Mouse (Mus musculus): ENCODE measurements around the gene Slc2a13. TPM values are rescaled to one million over a fixed set of nuclear protein-coding genes. Genes with fewer than 3 reads are reported as not detected.

Gene Slc2a13
- polyA plus RNA-seq, 2 experiments: 0.05 to 0.08 TPM

GRCm38 (mm10) chr15:91524451-91524850 is 48.6 kb downstream of the Slc2a13 start:
- 63% methylated on average over 10 of the region's 10 CpGs for WGBS (ENCODE audit: insufficient replicate concordance)
- Histone ChIP-seq H3K4me1 (replicated peaks; ENCODE audit: control insufficient read depth in 2 of 2, insufficient read depth in 2 of 2, low read length in 1 of 2) (no peaks in the 10 kb centered on the region), H3K27me3 (ENCODE audit: control insufficient read depth, insufficient read depth, low read length) (no peaks in the 10 kb centered on the region), H3K4me2 (ENCODE audit: low read depth) (no peak overlapping the region), H3K36me3 (replicated peaks; ENCODE audit: control insufficient read depth, insufficient read depth, low read depth) (no peaks in the 10 kb centered on the region), H3K27ac (no peak overlapping the region), H3K9ac (replicated peaks) (no peak overlapping the region), H3K4me3 (ENCODE audit: insufficient read depth in 1 of 2, low read depth in 2 of 2, low read length in 2 of 2) (no peak overlapping the region), H3K9me3 (ENCODE audit: control insufficient read depth, low read length) (no peaks in the 10 kb centered on the region)
- DNase-seq (ENCODE audit: low read depth in 3 of 3, low spot score in 3 of 3) (no peak), ATAC-seq (ENCODE audit: insufficient read depth) (no peak)
- TF ChIP-seq CTCF (IDR thresholded peaks at IDR 0.05; ENCODE audit: low read depth): no peak
- no peak for TF ChIP-seq EP300 (IDR thresholded peaks at IDR 0.05; ENCODE audit: low read depth)

- WGBS (ENCODE audit: insufficient replicate concordance): 64% methylated on average over 6 of the region's 6 CpGs
- TF ChIP-seq CTCF (IDR thresholded peaks at IDR 0.05; ENCODE audit: low read depth) (no peak), EP300 (IDR thresholded peaks at IDR 0.05; ENCODE audit: low read depth) (no peak)
- no peak for ATAC-seq (ENCODE audit: insufficient read depth)
Observed at GRCm38 (mm10) chr15:91503291-91503690, 69.8 kb downstream of the Slc2a13 start.

DNA sequence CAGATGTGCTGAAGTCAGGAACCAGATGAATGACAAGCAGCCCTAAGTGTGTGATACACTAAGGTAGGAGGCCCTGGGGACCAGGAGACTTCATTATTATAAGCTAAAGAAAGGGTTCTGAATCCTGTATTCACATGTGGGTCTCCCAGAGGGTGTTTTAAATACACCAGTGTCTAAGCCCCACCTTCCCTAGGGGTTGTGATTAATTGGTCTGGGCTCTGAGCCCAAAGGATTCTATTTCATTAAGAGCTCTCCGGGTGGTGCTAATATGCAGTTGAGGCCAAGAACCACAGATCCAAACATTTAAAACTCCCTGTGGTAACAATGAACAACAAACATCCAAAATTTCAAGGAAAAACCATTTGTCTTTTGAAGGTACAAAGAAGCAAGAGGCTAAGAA is 70.4 kb downstream of the Slc2a13 start:
- ATAC-seq (ENCODE audit: insufficient read depth) (no peak), DNase-seq (ENCODE audit: low read depth in 3 of 3, low spot score in 3 of 3) (no peak)
- 59% methylated on average over 1 of the region's 1 CpGs for WGBS (ENCODE audit: insufficient replicate concordance)
- Histone ChIP-seq H3K9me3 (ENCODE audit: control insufficient read depth, low read length) (no peaks in the 10 kb centered on the region), H3K27me3 (ENCODE audit: control insufficient read depth, insufficient read depth, low read length) (no peaks in the 10 kb centered on the region), H3K36me3 (replicated peaks; ENCODE audit: control insufficient read depth, insufficient read depth, low read depth) (no peaks in the 10 kb centered on the region), H3K4me1 (replicated peaks; ENCODE audit: control insufficient read depth in 2 of 2, insufficient read depth in 2 of 2, low read length in 1 of 2) (no peaks in the 10 kb centered on the region), H3K4me2 (ENCODE audit: low read depth) (no peak overlapping the region), H3K27ac (no peak overlapping the region), H3K9ac (replicated peaks) (no peak overlapping the region), H3K4me3 (ENCODE audit: insufficient read depth in 1 of 2, low read depth in 2 of 2, low read length in 2 of 2) (no peak overlapping the region)
- TF ChIP-seq CTCF (IDR thresholded peaks at IDR 0.05; ENCODE audit: low read depth) (no peak), EP300 (IDR thresholded peaks at IDR 0.05; ENCODE audit: low read depth) (no peak)

More at GRCm38 (mm10) chr15:91503291-91503690, 69.8 kb downstream of the Slc2a13 start:
- Histone ChIP-seq H3K27ac (no peak overlapping the region), H3K27me3 (ENCODE audit: control insufficient read depth, insufficient read depth, low read length) (no peaks in the 10 kb centered on the region), H3K4me2 (ENCODE audit: low read depth) (no peak overlapping the region), H3K9me3 (ENCODE audit: control insufficient read depth, low read length) (no peaks in the 10 kb centered on the region), H3K36me3 (replicated peaks; ENCODE audit: control insufficient read depth, insufficient read depth, low read depth) (no peaks in the 10 kb centered on the region), H3K4me1 (replicated peaks; ENCODE audit: control insufficient read depth in 2 of 2, insufficient read depth in 2 of 2, low read length in 1 of 2) (no peaks in the 10 kb centered on the region), H3K4me3 (ENCODE audit: insufficient read depth in 1 of 2, low read depth in 2 of 2, low read length in 2 of 2) (no peak overlapping the region), H3K9ac (replicated peaks) (no peak overlapping the region)
- DNase-seq (ENCODE audit: low read depth in 3 of 3, low spot score in 3 of 3): no peak

DNA sequence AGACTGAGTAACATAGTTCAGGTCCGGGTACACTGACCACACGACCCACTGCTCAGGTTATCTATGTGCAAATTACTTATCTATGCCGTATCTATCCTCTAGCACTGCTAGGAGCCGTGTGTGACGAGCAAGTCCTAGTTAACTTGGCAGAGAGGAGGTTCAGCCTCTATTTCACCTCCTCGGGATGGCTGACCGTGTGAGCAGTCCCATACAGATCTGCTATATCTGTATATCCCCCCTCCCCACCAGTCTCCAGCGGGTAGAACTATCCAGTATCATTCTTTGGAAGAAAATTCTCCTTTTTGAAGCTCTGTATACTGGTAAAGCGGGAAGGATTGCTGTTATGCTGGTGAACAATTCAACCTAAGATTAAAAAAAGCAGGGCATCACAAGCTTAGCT is 70.8 kb downstream of the Slc2a13 start:
- Histone ChIP-seq H3K4me1 (replicated peaks; ENCODE audit: control insufficient read depth in 2 of 2, insufficient read depth in 2 of 2, low read length in 1 of 2) (no peaks in the 10 kb centered on the region), H3K4me2 (ENCODE audit: low read depth) (no peak overlapping the region), H3K9me3 (ENCODE audit: control insufficient read depth, low read length) (no peaks in the 10 kb centered on the region), H3K27me3 (ENCODE audit: control insufficient read depth, insufficient read depth, low read length) (no peaks in the 10 kb centered on the region), H3K36me3 (replicated peaks; ENCODE audit: control insufficient read depth, insufficient read depth, low read depth) (no peaks in the 10 kb centered on the region), H3K27ac (no peak overlapping the region), H3K4me3 (ENCODE audit: insufficient read depth in 1 of 2, low read depth in 2 of 2, low read length in 2 of 2) (no peak overlapping the region), H3K9ac (replicated peaks) (no peak overlapping the region)
- DNase-seq (ENCODE audit: low read depth in 3 of 3, low spot score in 3 of 3) (no peak), ATAC-seq (ENCODE audit: insufficient read depth) (no peak)
- TF ChIP-seq CTCF (IDR thresholded peaks at IDR 0.05; ENCODE audit: low read depth) (no peak), EP300 (IDR thresholded peaks at IDR 0.05; ENCODE audit: low read depth) (no peak)
- WGBS (ENCODE audit: insufficient replicate concordance): 48% methylated on average over 9 of the region's 9 CpGs

GRCm38 (mm10) chr15:91495014-91495413 is 78.0 kb downstream of the Slc2a13 start:
- DNase-seq (ENCODE audit: low read depth in 3 of 3, low spot score in 3 of 3) (no peak), ATAC-seq (ENCODE audit: insufficient read depth) (no peak)
- H3K27ac ChIP-seq: no peak overlapping the region
- H3K27me3 ChIP-seq (ENCODE audit: control insufficient read depth, insufficient read depth, low read length): no peaks in the 10 kb centered on the region
- no peak overlapping the region for H3K4me2 ChIP-seq (ENCODE audit: low read depth)
- no peak overlapping the region for H3K4me3 ChIP-seq (ENCODE audit: insufficient read depth in 1 of 2, low read depth in 2 of 2, low read length in 2 of 2)
- no peaks in the 10 kb centered on the region for H3K36me3 ChIP-seq (replicated peaks; ENCODE audit: control insufficient read depth, insufficient read depth, low read depth)
- H3K9me3 ChIP-seq (ENCODE audit: control insufficient read depth, low read length): no peaks in the 10 kb centered on the region
- 66% methylated on average over 4 of the region's 4 CpGs for WGBS (ENCODE audit: insufficient replicate concordance)
- TF ChIP-seq CTCF (IDR thresholded peaks at IDR 0.05; ENCODE audit: low read depth): no peak
- TF ChIP-seq EP300 (IDR thresholded peaks at IDR 0.05; ENCODE audit: low read depth): no peak
- H3K9ac ChIP-seq (replicated peaks): no peak overlapping the region
- H3K4me1 ChIP-seq (replicated peaks; ENCODE audit: control insufficient read depth in 2 of 2, insufficient read depth in 2 of 2, low read length in 1 of 2): no peaks in the 10 kb centered on the region
